Mouse (Mus musculus) MEL (cell line): Measurements from ENCODE around the gene Ptgis. TPM values are rescaled to one million over a fixed set of nuclear protein-coding genes. Genes with fewer than 3 reads are reported as not detected.

Source experiments
- DNase-seq: peaks from one replicate; pipeline ENCODE4 v3.0.0; 2011; ENCODE audit warnings: low read depth, low spot score
- H3K27ac ChIP-seq: 2 replicates; pipeline ENCODE4 v1.5.1; 2012; ENCODE audit warnings: low read depth, mild to moderate bottlenecking, control low read depth, low read length, moderate library complexity; ENCODE audit not compliant: control insufficient read depth
- H3K27me3 ChIP-seq, 2 experiments: fragments of 150-350 bp in 1 of 2; sonication (generic) in 1 of 2; 2 replicates each; pipeline ENCODE4 v1.6.1; 2012; ENCODE audit warnings: low read length in 2 of 2, mild to moderate bottlenecking in 2 of 2, improper control_type of control experiment in 1 of 2, moderate library complexity in 1 of 2; ENCODE audit not compliant: insufficient read depth in 2 of 2, control insufficient read depth in 1 of 2
- H3K36me3 ChIP-seq, 2 experiments: 2 replicates each; pipeline ENCODE4 v1.6.1; 2012 to 2014; ENCODE audit warnings: low read length in 2 of 2, improper control_type of control experiment in 1 of 2, inconsistent platforms in 1 of 2, mild to moderate bottlenecking in 1 of 2; ENCODE audit not compliant: insufficient read depth in 2 of 2, control insufficient read depth in 1 of 2
- H3K4me1 ChIP-seq, 2 experiments: fragments of 150-350 bp in 1 of 2; sonication (generic) in 1 of 2; 2 replicates each; pipeline ENCODE4 v1.6.1; 2012; ENCODE audit warnings: low read length in 2 of 2, improper control_type of control experiment in 1 of 2, mild to moderate bottlenecking in 1 of 2; ENCODE audit not compliant: insufficient read depth in 2 of 2, control insufficient read depth in 1 of 2
- H3K4me3 ChIP-seq, 2 experiments: fragments of 150-350 bp in 1 of 2; sonication (generic) in 1 of 2; 2 replicates each; pipeline ENCODE4 v1.5.1; 2012; ENCODE audit warnings: low read depth in 2 of 2, low read length in 2 of 2, mild to moderate bottlenecking in 2 of 2, moderate library complexity in 2 of 2, control low read depth in 1 of 2, improper control_type of control experiment in 1 of 2; ENCODE audit not compliant: control insufficient read depth in 1 of 2, insufficient read depth in 1 of 2
- H3K79me2 ChIP-seq: 2 replicates; pipeline ENCODE4 v1.6.1; 2012; ENCODE audit warnings: mild to moderate bottlenecking, low read length, moderate library complexity; ENCODE audit not compliant: control insufficient read depth, poor library complexity, insufficient read depth
- H3K9ac ChIP-seq: 2 replicates; pipeline ENCODE4 v1.6.1; 2012; ENCODE audit warnings: low read depth, mild to moderate bottlenecking, control low read depth, low read length, moderate library complexity; ENCODE audit not compliant: control insufficient read depth, poor library complexity, severe bottlenecking
- H3K9me3 ChIP-seq: fragments of 150-350 bp; sonication (generic); replicated peaks from 2 replicates; pipeline ENCODE4 v1.6.1; 2012; ENCODE audit warnings: mild to moderate bottlenecking, low read length, improper control_type of control experiment, moderate library complexity; ENCODE audit not compliant: insufficient read depth
- CHD1 ChIP-seq: IDR thresholded peaks from 2 replicates; pipeline ENCODE4 v1.6.1; 2012; ENCODE audit warnings: low read depth, mild to moderate bottlenecking, inconsistent platforms, low read length, improper control_type of control experiment
- CTCF ChIP-seq, 3 experiments: IDR thresholded peaks in 2 of 3; conservative IDR thresholded peaks in 1 of 3; 2 replicates each; pipeline ENCODE4 v1.5.1; 2011 to 2012; ENCODE audit warnings: low read length in 3 of 3, low read depth in 2 of 3, mild to moderate bottlenecking in 2 of 3, improper control_type of control experiment in 1 of 3, inconsistent platforms in 1 of 3, mixed read lengths in 1 of 3, moderate library complexity in 1 of 3; ENCODE audit not compliant: control insufficient read depth in 1 of 3, insufficient read depth in 1 of 3, poor library complexity in 1 of 3, severe bottlenecking in 1 of 3
- MAX ChIP-seq: IDR thresholded peaks from 2 replicates; pipeline ENCODE4 v1.6.1; 2011; ENCODE audit warnings: low read length, improper control_type of control experiment
- MAZ ChIP-seq: IDR thresholded peaks from 2 replicates; pipeline ENCODE4 v1.6.1; 2012; ENCODE audit warnings: low read depth, mild to moderate bottlenecking, inconsistent platforms, low read length, improper control_type of control experiment
- NELFE ChIP-seq: IDR thresholded peaks from 2 replicates; pipeline ENCODE4 v1.6.1; 2011; ENCODE audit warnings: low read depth, low read length, improper control_type of control experiment
- POLR2A ChIP-seq, 2 experiments: IDR thresholded peaks; 2 replicates each; pipeline ENCODE4 v1.6.1; 2011 to 2012; ENCODE audit warnings: low read length in 2 of 2, mild to moderate bottlenecking in 2 of 2, control low read depth in 1 of 2, improper control_type of control experiment in 1 of 2, low read depth in 1 of 2, moderate library complexity in 1 of 2; ENCODE audit not compliant: control insufficient read depth in 1 of 2, insufficient read depth in 1 of 2, poor library complexity in 1 of 2
- RAD21 ChIP-seq: IDR thresholded peaks from 2 replicates; pipeline ENCODE4 v1.6.1; 2011; ENCODE audit warnings: mild to moderate bottlenecking, low read depth, low read length, improper control_type of control experiment
- SMC3 ChIP-seq: IDR thresholded peaks from 2 replicates; pipeline ENCODE4 v1.6.1; 2011; ENCODE audit warnings: low read depth, low read length, improper control_type of control experiment
- USF2 ChIP-seq, 2 experiments: IDR thresholded peaks; 2 replicates each; pipeline ENCODE4 v1.6.1; 2011 to 2012; ENCODE audit warnings: improper control_type of control experiment in 2 of 2, low read length in 2 of 2, borderline replicate concordance in 1 of 2, inconsistent platforms in 1 of 2, low read depth in 1 of 2, mild to moderate bottlenecking in 1 of 2; ENCODE audit not compliant: insufficient read depth in 1 of 2
- ZC3H11A ChIP-seq: IDR thresholded peaks from 2 replicates; pipeline ENCODE4 v1.6.1; 2012; ENCODE audit warnings: low read depth, mild to moderate bottlenecking, inconsistent platforms, low read length, improper control_type of control experiment
- ZNF384 ChIP-seq: IDR thresholded peaks from 2 replicates; pipeline ENCODE4 v1.6.1; 2012; ENCODE audit warnings: low read depth, mild to moderate bottlenecking, inconsistent platforms, low read length, improper control_type of control experiment
- polyA plus RNA-seq, 2 experiments: library from polyadenylated mRNA; stranded (reverse) in 1 of 2; unstranded in 1 of 2; fragments of >175 nt in 1 of 2; fragments of >200 nt in 1 of 2; gene quantifications; 2 replicates each; pipeline versions ENCODE4 v1.2.1 to v1.2.4; 2012; ENCODE audit warnings: low replicate concordance in 2 of 2, low read depth in 1 of 2; ENCODE audit not compliant: insufficient read length in 2 of 2, insufficient read depth in 1 of 2, missing spikeins in 1 of 2
- total RNA-seq: library from RNA; depleted of rRNA; stranded (reverse); fragments of 300-350 nt; gene quantifications from 2 replicates; pipeline ENCODE4 v1.2.3, GENCODE M21; 2012

The Ptgis gene
- total and polyA plus RNA-seq, 3 experiments: 7.3 to 12.7 TPM; not detected in 1

- no peak for DNase-seq
- H3K27ac ChIP-seq: no peak overlapping the region
- no peak for TF ChIP-seq MAX
- no peak for TF ChIP-seq CHD1
- no peak for TF ChIP-seq NELFE
- TF ChIP-seq USF2 (IDR thresholded peaks at IDR 0.05; ENCODE audit: borderline replicate concordance in 1 of 2, insufficient read depth in 1 of 2, low read depth in 1 of 2, low read length in 2 of 2): no peak
- H3K36me3 ChIP-seq: no peaks in the 10 kb centered on the region
- H3K4me1 ChIP-seq: no peaks in the 10 kb centered on the region
- no peaks in the 10 kb centered on the region for H3K79me2 ChIP-seq
- no peaks in the 10 kb centered on the region for H3K9me3 ChIP-seq
- H3K4me3 ChIP-seq: no peak overlapping the region
- peaks cover 0 to 2% of the 10 kb centered on the region in 2 experiments; a peak in 2 of 4 replicates for H3K27me3 ChIP-seq
- no peak overlapping the region for H3K9ac ChIP-seq
These were observed 77.3 kb downstream of the Ptgis start for GRCm38 (mm10) chr2:167163134-167163533.

- H3K9ac ChIP-seq: no peak overlapping the region
- TF ChIP-seq ZNF384: no peak
- TF ChIP-seq NELFE: no peak
- TF ChIP-seq SMC3: no peak
- no peak for TF ChIP-seq MAZ
- TF ChIP-seq, all 39 proteins: peak for 0
- no peaks in the 10 kb centered on the region for H3K79me2 ChIP-seq
- H3K4me3 ChIP-seq: no peak overlapping the region
- H3K36me3 ChIP-seq: no peaks in the 10 kb centered on the region
- H3K4me1 ChIP-seq: no peaks in the 10 kb centered on the region
- no peaks in the 10 kb centered on the region for H3K9me3 ChIP-seq
- no peak overlapping the region for H3K27ac ChIP-seq
- no peak for DNase-seq
- no peaks in the 10 kb centered on the region; a peak in 1 of 4 replicates for H3K27me3 ChIP-seq
These were observed 77.8 kb downstream of the Ptgis start for GRCm38 (mm10) chr2:167162516-167163021.

DNA sequence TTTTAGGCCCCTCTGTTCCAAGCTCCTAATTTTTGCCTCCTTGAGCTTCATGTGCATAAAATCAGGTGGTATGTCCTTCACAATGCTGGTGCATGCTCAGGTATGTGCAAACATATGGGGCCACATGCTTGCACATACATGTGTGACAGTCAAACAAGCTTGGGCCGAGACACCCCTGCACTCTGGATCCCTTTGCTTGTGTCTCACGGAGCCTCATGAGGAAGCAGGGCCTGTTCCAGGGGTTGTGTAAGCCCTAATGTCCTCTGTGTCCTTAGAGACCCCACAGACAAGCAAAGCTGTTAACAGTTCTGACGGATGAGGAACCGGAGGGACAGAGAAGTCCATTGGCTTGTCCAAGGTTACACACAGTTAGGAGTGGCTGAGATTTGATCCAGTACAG is 80.7 kb downstream of the Ptgis start:
- TF ChIP-seq CTCF (IDR thresholded peaks at IDR 0.05 in 2 of 3, conservative IDR thresholded peaks at IDR 0.05 in 1 of 3; ENCODE audit: control insufficient read depth in 1 of 3, insufficient read depth in 1 of 3, low read depth in 2 of 3, low read length in 3 of 3, poor library complexity in 1 of 3, severe bottlenecking in 1 of 3) (no peak), RAD21 (no peak), USF2 (IDR thresholded peaks at IDR 0.05; ENCODE audit: borderline replicate concordance in 1 of 2, insufficient read depth in 1 of 2, low read depth in 1 of 2, low read length in 2 of 2) (no peak), NELFE (no peak), POLR2A (IDR thresholded peaks at IDR 0.05; ENCODE audit: control insufficient read depth in 1 of 2, insufficient read depth in 1 of 2, low read depth in 1 of 2, low read length in 2 of 2, poor library complexity in 1 of 2) (no peak), ZC3H11A (no peak)
- Histone ChIP-seq H3K27me3 (no peaks in the 10 kb centered on the region), H3K9ac (no peak overlapping the region), H3K4me3 (no peak overlapping the region), H3K4me1 (peaks cover 0 to 6% of the 10 kb centered on the region in 2 experiments; a peak in 2 of 4 replicates), H3K36me3 (no peaks in the 10 kb centered on the region), H3K79me2 (no peaks in the 10 kb centered on the region), H3K9me3 (no peaks in the 10 kb centered on the region), H3K27ac (no peak overlapping the region)
- no peak for DNase-seq
